Mouse (Mus musculus) heart, adult 2 months (tissue): ENCODE results near the gene Gale.

Experiments
- CTCF ChIP-seq: fragments of 200-600 bp; IDR thresholded peaks from 2 replicates; pipeline ENCODE4 v1.8.1; 2022; ENCODE audit warnings: antibody characterized with exemption, mild to moderate bottlenecking, moderate library complexity
- EP300 ChIP-seq: fragments of 200-500 bp; IDR thresholded peaks from 2 replicates; pipeline ENCODE4 v1.6.1; 2011; ENCODE audit warnings: low read depth, low read length, control low read depth; ENCODE audit not compliant: insufficient read depth
- POLR2A ChIP-seq: fragments of 200-500 bp; IDR thresholded peaks from 2 replicates; pipeline ENCODE4 v1.6.1; 2011; ENCODE audit warnings: mild to moderate bottlenecking, low read depth, low read length, control low read depth; ENCODE audit not compliant: insufficient read depth

DNA sequence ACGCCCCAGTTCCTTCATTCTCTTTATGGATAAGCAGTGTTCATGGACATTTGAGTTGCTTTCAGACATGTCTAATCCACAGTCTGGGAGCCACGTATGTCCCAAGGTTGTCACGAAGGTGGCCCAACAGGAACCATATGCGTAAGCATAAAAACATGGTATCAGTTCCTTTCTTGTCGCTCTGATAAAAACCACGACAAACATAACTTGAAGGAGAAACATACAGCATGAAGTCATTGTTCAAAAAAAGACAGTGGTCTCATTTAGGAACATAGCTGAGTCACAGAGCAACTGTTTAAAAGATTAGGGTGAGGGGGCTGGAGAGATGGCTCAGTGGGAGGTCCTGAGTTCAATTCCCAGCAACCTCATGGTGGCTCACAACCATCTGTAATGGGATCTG lies 21.3 kb upstream of the Gale start:
- TF ChIP-seq POLR2A = no peak
- no peak for TF ChIP-seq EP300
- no peak for TF ChIP-seq CTCF
